Mouse (Mus musculus): ENCODE data around the gene Gm11567. TPM values are rescaled to one million over a fixed set of nuclear protein-coding genes. Genes with fewer than 3 reads are reported as not detected.
"Not testable (repeated sequence)": the region's sequence is repeated elsewhere in the genome, so short reads cannot be mapped to it uniquely, and the experiment has no call there.

Gene Gm11567
- not detected for total RNA-seq (2021)

- DNase-seq (ENCODE audit: low spot score in 2 of 2); intact Hi-C loops (cut with DNase I): not testable (repeated sequence)
Measured at GRCm38 (mm10) chr11:99878887-99879286, at the start of gene Gm11567. TSS of gene Gm11567 (plus strand) at chr11:99879187.

GRCm38 (mm10) chr11:99837966-99838365 is 41.0 kb upstream of the Gm11567 start, which contains the start of gene 2300003K06Rik:
TSS of gene 2300003K06Rik (minus strand) at chr11:99838066.
- intact Hi-C loops (cut with DNase I), result no loop called here
- DNase-seq (ENCODE audit: low spot score in 2 of 2), result no peak

DNA sequence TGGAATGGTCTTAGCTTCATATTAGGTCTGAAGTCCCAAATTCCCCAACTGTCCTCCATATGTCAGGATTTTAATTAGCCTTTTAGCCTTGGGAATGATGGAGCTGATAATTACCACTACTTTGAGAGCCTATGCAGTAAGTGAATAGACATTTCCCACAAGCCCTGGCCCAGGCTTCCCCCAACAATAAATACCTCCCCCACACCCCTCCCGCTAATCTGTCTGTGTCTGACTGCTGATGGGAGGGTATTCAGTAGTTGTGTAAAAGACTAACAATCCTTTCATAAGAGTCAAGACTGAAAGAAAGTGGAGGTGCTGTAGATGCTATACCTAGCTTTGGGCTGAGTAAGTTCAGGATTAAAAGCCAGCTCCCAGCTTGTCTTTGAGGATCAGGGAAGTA is 36.8 kb upstream of the Gm11567 start:
- intact Hi-C loops (cut with DNase I), result no loop called here
- no peak for DNase-seq (ENCODE audit: low spot score in 2 of 2)

DNA sequence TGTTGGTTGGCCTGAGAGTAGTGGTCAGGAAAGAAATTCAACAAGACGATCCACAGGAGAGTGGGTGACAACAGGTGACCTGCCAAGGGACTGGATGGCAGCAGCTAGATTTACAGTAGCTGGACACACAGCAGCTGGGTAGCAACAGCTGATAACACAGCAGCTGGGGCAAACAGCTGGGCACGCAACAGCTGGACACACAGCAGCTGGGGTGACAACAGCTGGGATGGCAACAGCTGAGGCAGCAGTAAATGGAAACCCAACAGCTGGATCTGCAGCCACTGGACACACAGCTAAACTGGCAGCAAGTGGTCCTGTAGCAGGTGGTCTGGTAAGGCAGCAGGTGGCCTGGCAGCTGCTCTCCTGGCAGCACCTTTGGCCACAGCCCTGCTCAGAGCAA is 32.2 kb upstream of the Gm11567 start:
- DNase-seq (ENCODE audit: low spot score in 2 of 2), result no peak
- intact Hi-C loops (cut with DNase I), result no loop called here

- intact Hi-C loops (cut with DNase I), result no loop called here
Measured at GRCm38 (mm10) chr11:99851508-99851907, 27.5 kb upstream of the Gm11567 start, which contains the start of gene Krtap4-16. TSS of gene Krtap4-16 (minus strand) at chr11:99851608.

GRCm38 (mm10) chr11:99854121-99854520 is 24.9 kb upstream of the Gm11567 start:
- no peak for DNase-seq (ENCODE audit: low spot score in 2 of 2)
- intact Hi-C loops (cut with DNase I), result no loop called here

More at GRCm38 (mm10) chr11:99851508-99851907, 27.5 kb upstream of the Gm11567 start, which contains the start of gene Krtap4-16:
- no peak for DNase-seq (ENCODE audit: low spot score in 2 of 2)

DNA sequence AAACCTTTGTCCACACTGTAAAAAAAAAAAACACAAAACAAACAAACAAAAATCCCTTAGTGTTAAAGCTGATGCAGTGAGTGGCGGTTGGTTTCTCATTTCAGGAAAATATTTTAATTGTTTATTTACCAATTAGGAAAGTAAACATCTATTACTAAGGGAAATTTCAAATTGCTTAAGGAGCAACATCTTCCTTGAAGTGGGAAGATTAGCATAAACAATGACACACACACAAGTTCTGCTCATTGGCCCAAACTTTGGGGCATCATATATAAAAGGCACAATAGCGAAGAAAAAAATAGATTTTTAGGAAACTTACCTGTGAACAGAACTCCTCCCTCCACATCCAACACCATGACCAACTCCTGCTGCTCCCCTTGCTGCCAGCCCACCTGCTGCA is 21.4 kb upstream of the Gm11567 start, which contains the start of gene Gm11568:
TSS of gene Gm11568 (plus strand) at position 301 of the 400 bp plus-strand sequence.
- no peak for DNase-seq (ENCODE audit: low spot score in 2 of 2)
- intact Hi-C loops (cut with DNase I), result no loop called here

- intact Hi-C loops (cut with DNase I), result no loop called here
- DNase-seq (ENCODE audit: low spot score in 2 of 2), result no peak
Measured at GRCm38 (mm10) chr11:99858761-99859160, 20.2 kb upstream of the Gm11567 start.

DNA sequence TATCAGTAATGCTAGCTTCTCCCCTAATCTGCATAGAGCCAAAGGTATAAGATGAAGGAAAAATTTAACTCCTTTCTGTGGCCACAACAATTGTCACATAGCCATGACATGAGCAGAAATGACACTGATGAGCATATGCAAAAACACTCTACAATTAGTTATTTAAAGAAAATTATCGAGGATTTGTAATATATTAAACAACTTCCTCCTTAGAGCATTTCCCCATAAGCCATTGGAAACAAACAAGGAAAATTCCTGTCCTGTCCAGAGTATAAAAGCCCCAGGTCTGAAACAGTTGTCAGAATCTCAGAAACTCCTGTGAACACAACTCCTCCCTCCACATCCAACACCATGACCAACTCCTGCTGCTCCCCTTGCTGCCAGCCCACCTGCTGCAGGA is 14.8 kb upstream of the Gm11567 start, which contains the start of gene Gm11559:
TSS of gene Gm11559 (plus strand) at position 301 of the 400 bp plus-strand sequence.
- DNase-seq (ENCODE audit: low spot score in 2 of 2); intact Hi-C loops (cut with DNase I): not testable (repeated sequence)

GRCm38 (mm10) chr11:99873089-99873488 is 5.9 kb upstream of the Gm11567 start, which contains the start of gene Krtap9-1:
TSS of gene Krtap9-1 (plus strand) at chr11:99873389.
- DNase-seq (ENCODE audit: low spot score in 2 of 2); intact Hi-C loops (cut with DNase I): not testable (repeated sequence)

GRCm38 (mm10) chr11:99907620-99908019 is 28.6 kb downstream of the Gm11567 start, which contains the start of gene Krtap31-1:
TSS of gene Krtap31-1 (plus strand) at chr11:99907920.
- intact Hi-C loops (cut with DNase I), result no loop called here

DNA sequence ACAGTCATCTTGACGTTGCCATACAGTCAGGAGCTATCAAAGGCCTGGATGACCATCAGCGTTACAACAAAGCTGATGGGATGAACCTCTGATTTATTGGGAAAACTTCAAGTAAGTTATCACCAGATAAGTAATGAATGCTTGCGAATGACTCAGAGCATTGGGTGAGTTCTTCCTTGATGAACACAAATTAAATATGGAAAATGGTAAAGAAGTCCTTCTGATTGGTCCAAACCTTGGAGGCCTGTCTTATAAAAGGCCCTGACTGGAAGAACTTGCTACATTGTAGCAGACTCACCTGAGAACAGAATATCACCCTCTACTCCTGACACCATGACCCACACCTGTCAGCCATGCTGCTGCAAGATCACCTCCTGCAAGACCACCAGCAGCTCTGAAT is 35.5 kb downstream of the Gm11567 start, which contains the start of gene Gm11565:
TSS of gene Gm11565 (plus strand) at position 301 of the 400 bp plus-strand sequence.
- intact Hi-C loops (cut with DNase I), result no loop called here
- DNase-seq (ENCODE audit: low spot score in 2 of 2), result no peak

More at GRCm38 (mm10) chr11:99907620-99908019, 28.6 kb downstream of the Gm11567 start, which contains the start of gene Krtap31-1:
- no peak for DNase-seq (ENCODE audit: low spot score in 2 of 2)

Other genes starting within 250 kb of the Gm11567 start
- gene Krtap4-2, start 244.1 kb upstream of the Gm11567 start, total RNA-seq (2021), result not detected
- gene Krtap4-7, start 235.1 kb upstream of the Gm11567 start, total RNA-seq (2021), result not detected
- gene Gm11555, start 229.0 kb upstream of the Gm11567 start, total RNA-seq (2021), result not detected
- not detected for gene Gm11563, start 220.2 kb upstream of the Gm11567 start, total RNA-seq (2021)
- gene Krtap4-6, start 213.2 kb upstream of the Gm11567 start, total RNA-seq (2021), result not detected
- gene Gm14190, start 188.4 kb upstream of the Gm11567 start, total RNA-seq (2021), result not detected
- not detected for gene Gm14180, start 144.9 kb upstream of the Gm11567 start, total RNA-seq (2021)
- not detected for gene Gm11595, start 106.3 kb upstream of the Gm11567 start, total RNA-seq (2021)
- gene Krtap4-8, start 98.5 kb upstream of the Gm11567 start, total RNA-seq (2021), result not detected
- not detected for gene Krtap4-9, start 94.0 kb upstream of the Gm11567 start, total RNA-seq (2021)
- gene Gm11596, start 85.7 kb upstream of the Gm11567 start, total RNA-seq (2021), result not detected
- not detected for gene Gm11569, start 80.3 kb upstream of the Gm11567 start, total RNA-seq (2021)
- gene Gm11554, start 74.7 kb upstream of the Gm11567 start, total RNA-seq (2021), result not detected
- not detected for gene Krtap4-13, start 69.3 kb upstream of the Gm11567 start, total RNA-seq (2021)
- not detected for gene Gm11564, start 63.5 kb upstream of the Gm11567 start, total RNA-seq (2021)
- not detected for gene 2300003K06Rik, start 41.1 kb upstream of the Gm11567 start, total RNA-seq (2021)
- not detected for gene Krtap4-16, start 27.6 kb upstream of the Gm11567 start, total RNA-seq (2021)
- gene Gm11568, start 21.3 kb upstream of the Gm11567 start, total RNA-seq (2021), result not detected
- not detected for gene Gm11559, start 14.7 kb upstream of the Gm11567 start, total RNA-seq (2021)
- not detected for gene Krtap9-1, start 5.8 kb upstream of the Gm11567 start, total RNA-seq (2021)
- gene Krtap31-1, start 28.7 kb downstream of the Gm11567 start, total RNA-seq (2021), result not detected
- gene Gm11565, start 35.6 kb downstream of the Gm11567 start, total RNA-seq (2021), result not detected
- gene Krtap31-2, start 57.1 kb downstream of the Gm11567 start, total RNA-seq (2021), result not detected
- not detected for gene Krtap9-5, start 69.3 kb downstream of the Gm11567 start, total RNA-seq (2021)
- gene Krtap29-1, start 99.9 kb downstream of the Gm11567 start, total RNA-seq (2021), result not detected
- not detected for gene Krtap16-1, start 107.4 kb downstream of the Gm11567 start, total RNA-seq (2021)
- gene Krtap17-1, start 114.8 kb downstream of the Gm11567 start, total RNA-seq (2021), result not detected
- not detected for gene Krt33a, start 137.0 kb downstream of the Gm11567 start, total RNA-seq (2021)
- not detected for gene Krt33b, start 150.7 kb downstream of the Gm11567 start, total RNA-seq (2021)
- gene Krt34, start 162.4 kb downstream of the Gm11567 start, total RNA-seq (2021), result not detected
- gene Krt31, start 171.4 kb downstream of the Gm11567 start, total RNA-seq (2021), result not detected
- not detected for gene Krt32, start 209.0 kb downstream of the Gm11567 start, total RNA-seq (2021)
- not detected for gene Krt35, start 217.1 kb downstream of the Gm11567 start, total RNA-seq (2021)
- gene Krt36, start 226.4 kb downstream of the Gm11567 start, total RNA-seq (2021), result not detected
- not detected for gene Krt13, start 242.4 kb downstream of the Gm11567 start, total RNA-seq (2021)